Mouse (Mus musculus): ENCODE data around the gene Tob1.

The Tob1 gene

GRCm38 (mm10) chr11:94229207-94229960 lies 18.1 kb downstream of the Tob1 start:
- no peak for DNase-seq (ENCODE audit: low read depth)

- no peak for DNase-seq (ENCODE audit: low read depth)
Observed at GRCm38 (mm10) chr11:94230244-94230643, 19.0 kb downstream of the Tob1 start.

GRCm38 (mm10) chr11:94231821-94232552 lies 20.7 kb downstream of the Tob1 start:
- no peak for DNase-seq (ENCODE audit: low read depth)

- no peak for DNase-seq (ENCODE audit: low read depth)
Observed at GRCm38 (mm10) chr11:94233405-94233804, 22.2 kb downstream of the Tob1 start.

GRCm38 (mm10) chr11:94234380-94234779 lies 23.1 kb downstream of the Tob1 start:
- no peak for DNase-seq (ENCODE audit: low read depth)

- no peak for DNase-seq (ENCODE audit: low read depth)
Observed at GRCm38 (mm10) chr11:94234857-94235256, 23.6 kb downstream of the Tob1 start.

- DNase-seq (ENCODE audit: low read depth) = peak; percentile 70
Observed at GRCm38 (mm10) chr11:94236074-94236473, 24.8 kb downstream of the Tob1 start.

- no peak for DNase-seq (ENCODE audit: low read depth)
Observed at GRCm38 (mm10) chr11:94238786-94239185, 27.5 kb downstream of the Tob1 start.

- DNase-seq (ENCODE audit: low read depth) = no peak
Observed at GRCm38 (mm10) chr11:94239706-94240105, 28.5 kb downstream of the Tob1 start.

- DNase-seq (ENCODE audit: low read depth) = no peak
Observed at GRCm38 (mm10) chr11:94242760-94243421, 31.6 kb downstream of the Tob1 start.

GRCm38 (mm10) chr11:94243422-94244180 lies 32.3 kb downstream of the Tob1 start:
- no peak for DNase-seq (ENCODE audit: low read depth)

- DNase-seq (ENCODE audit: low read depth) = no peak
Observed at GRCm38 (mm10) chr11:94244385-94244784, 33.1 kb downstream of the Tob1 start.

- DNase-seq (ENCODE audit: low read depth) = no peak
Observed at GRCm38 (mm10) chr11:94245955-94246788, 34.9 kb downstream of the Tob1 start, which contains the start of gene Wfikkn2. Wfikkn2 (minus strand) TSS chr11:94246005.

GRCm38 (mm10) chr11:94246789-94247061 lies 35.5 kb downstream of the Tob1 start:
- DNase-seq (ENCODE audit: low read depth) = no peak

GRCm38 (mm10) chr11:94253156-94253555 lies 41.9 kb downstream of the Tob1 start:
- DNase-seq (ENCODE audit: low read depth) = no peak

GRCm38 (mm10) chr11:94253691-94254090 lies 42.4 kb downstream of the Tob1 start:
- DNase-seq (ENCODE audit: low read depth) = no peak

GRCm38 (mm10) chr11:94255733-94256132 lies 44.5 kb downstream of the Tob1 start:
- no peak for DNase-seq (ENCODE audit: low read depth)

- DNase-seq (ENCODE audit: low read depth) = no peak
Observed at GRCm38 (mm10) chr11:94257987-94258386, 46.7 kb downstream of the Tob1 start.

- DNase-seq (ENCODE audit: low read depth) = no peak
Observed at GRCm38 (mm10) chr11:94259814-94260213, 48.6 kb downstream of the Tob1 start.

GRCm38 (mm10) chr11:94261585-94262370 lies 50.5 kb downstream of the Tob1 start:
- no peak for DNase-seq (ENCODE audit: low read depth)
